21 mouse cellular contexts compared by ENCODE assay signal in genomic region chr4:109120735-109121134, GRCm38 (mm10).
A peak's percentile ranks its signal among the peaks of the same experiment; 100 is the strongest.
DNase-seq lines count a peak whose midpoint lies in the region; ATAC-seq and TF ChIP-seq lines count a peak whose summit lies in the region.
"Had no signal": no experiment of that assay in that cellular context is flagged by ENCODE, and none has a peak within 500 bp of the region (broad histone marks: within the 10 kb centered on the region; RNA-seq: fewer than 3 reads in every experiment).

No protein-coding gene starts in this region.

- ATAC-seq in liver, postnatal 0 days, result no peak
- no peak for ATAC-seq in liver, embryonic 11.5 days (replicated peaks; ENCODE audit: low FRiP score)
- ATAC-seq in common myeloid progenitor, adult 5-6 weeks (replicated peaks; ENCODE audit: low read depth, poor library complexity, severe bottlenecking), result peak; percentile 23
- ATAC-seq in midbrain, embryonic 11.5 days (ENCODE audit: low FRiP score), result no peak
- ATAC-seq: forebrain, postnatal 0 days; intestine, embryonic 16.5 days had no signal

- no peaks in the 10 kb centered on the region for H3K9me3 ChIP-seq in liver, postnatal 0 days (ENCODE audit: low read length)
- H3K9me3 ChIP-seq in liver, embryonic 11.5 days (ENCODE audit: control insufficient read depth, low read length), result no peaks in the 10 kb centered on the region
- H3K9me3 ChIP-seq in midbrain, embryonic 11.5 days (ENCODE audit: control insufficient read depth, low read length), result no peaks in the 10 kb centered on the region
- H3K9me3 ChIP-seq: embryonic facial prominence, embryonic 12.5 days; forebrain, embryonic 12.5 days; heart, embryonic 10.5 days had no signal

- no peak overlapping the region for H3K4me2 ChIP-seq in liver, postnatal 0 days (ENCODE audit: low read depth, low read length)
- no peak overlapping the region for H3K4me2 ChIP-seq in liver, embryonic 11.5 days
- H3K4me2 ChIP-seq in midbrain, embryonic 11.5 days, result no peak overlapping the region
- H3K4me2 ChIP-seq: embryonic facial prominence, embryonic 12.5 days; forebrain, embryonic 12.5 days; hindbrain, embryonic 14.5 days had no signal

- H3K27ac ChIP-seq in gastrocnemius, adult 2 months, result peak overlapping the region; percentile 91; the same call in 1 of the 2 replicates
- H3K27ac ChIP-seq in liver, postnatal 0 days (ENCODE audit: low read depth), result no peak overlapping the region; the same call in 1 of the 2 replicates
- H3K27ac ChIP-seq in liver, embryonic 11.5 days (ENCODE audit: low read depth, low read length), result no peak overlapping the region
- no peak overlapping the region for H3K27ac ChIP-seq in midbrain, embryonic 11.5 days (ENCODE audit: low read depth, low read length)
- H3K27ac ChIP-seq: embryonic facial prominence, embryonic 12.5 days; forebrain, embryonic 12.5 days; heart, embryonic 10.5 days; hindbrain, embryonic 14.5 days had no signal

- TF ChIP-seq CTCF in gastrocnemius, adult 2 months (IDR thresholded peaks at IDR 0.05), result no peak
- TF ChIP-seq CTCF in liver, postnatal 0 days (IDR thresholded peaks at IDR 0.05; ENCODE audit: low read depth), result no peak

- no peak overlapping the region for H3K4me3 ChIP-seq in gastrocnemius, adult 2 months
- H3K4me3 ChIP-seq in liver, postnatal 0 days (ENCODE audit: low read depth, low read length), result no peak overlapping the region
- no peak overlapping the region for H3K4me3 ChIP-seq in liver, embryonic 11.5 days (ENCODE audit: low read depth, low read length)
- H3K4me3 ChIP-seq in midbrain, embryonic 11.5 days (ENCODE audit: low read depth, low read length), result no peak overlapping the region
- H3K4me3 ChIP-seq: embryonic facial prominence, embryonic 12.5 days; forebrain, embryonic 12.5 days; heart, embryonic 10.5 days had no signal

- 0 out of 2 replicates have a peak, but pooled peaks have one; percentile 20 for TF ChIP-seq EP300 in liver, postnatal 0 days (IDR thresholded peaks at IDR 0.05; ENCODE audit: low read depth)

- WGBS in liver, postnatal 0 days (ENCODE audit: insufficient replicate concordance), result 42% methylated on average over 6 of the region's 6 CpGs
- WGBS in liver, embryonic 11.5 days, result 62% methylated on average over 6 of the region's 6 CpGs
- WGBS in midbrain, embryonic 11.5 days, result 84% methylated on average over 6 of the region's 6 CpGs

- no peak overlapping the region for H3K9ac ChIP-seq in liver, postnatal 0 days (replicated peaks)
- no peak overlapping the region for H3K9ac ChIP-seq in liver, embryonic 11.5 days (ENCODE audit: low read depth, low read length)
- no peak overlapping the region for H3K9ac ChIP-seq in midbrain, embryonic 11.5 days (ENCODE audit: low read length)
- H3K9ac ChIP-seq: embryonic facial prominence, embryonic 12.5 days; forebrain, embryonic 12.5 days; forebrain, postnatal 0 days; hindbrain, embryonic 14.5 days had no signal

- no peaks in the 10 kb centered on the region for H3K36me3 ChIP-seq in liver, postnatal 0 days (replicated peaks; ENCODE audit: insufficient read depth, low read length)
- H3K36me3 ChIP-seq in liver, embryonic 11.5 days (ENCODE audit: control insufficient read depth, insufficient read depth, low read length), result no peaks in the 10 kb centered on the region
- H3K36me3 ChIP-seq in midbrain, embryonic 11.5 days (ENCODE audit: control insufficient read depth, insufficient read depth, low read length), result no peaks in the 10 kb centered on the region
- H3K36me3 ChIP-seq: embryonic facial prominence, embryonic 12.5 days; forebrain, embryonic 12.5 days; heart, embryonic 10.5 days had no signal

- peaks cover 28% of the 10 kb centered on the region for H3K4me1 ChIP-seq in liver, postnatal 0 days (ENCODE audit: insufficient read depth)
- peaks cover 14% of the 10 kb centered on the region for H3K4me1 ChIP-seq in liver, embryonic 11.5 days (replicated peaks; ENCODE audit: control insufficient read depth, insufficient read depth, low read length)
- H3K4me1 ChIP-seq in midbrain, embryonic 11.5 days (ENCODE audit: control insufficient read depth, insufficient read depth, low read length), result peaks cover 6% of the 10 kb centered on the region

- DNase-seq in gastrocnemius, adult 2 months, result no peak
- DNase-seq in gastrocnemius, postnatal 25 days, result no peak
- no peak for DNase-seq in liver, postnatal 0 days
- no peak for DNase-seq in liver, embryonic 11.5 days (ENCODE audit: low spot score)
- DNase-seq in naive thymus-derived CD4-positive, alpha-beta T cell, adult 2 months (ENCODE audit: low read depth), result peak; percentile 44
- no peak for DNase-seq in Muller cell, postnatal 12 days (ENCODE audit: inconsistent ontology term)
- DNase-seq in midbrain, embryonic 11.5 days (ENCODE audit: low spot score, missing footprints), result no peak
- DNase-seq: adrenal gland, postnatal 10 days; cerebellum, adult 18-20 months; cerebellum, adult 9-11 months; cerebellum, postnatal 36 days; embryo, embryonic 11 days; forebrain, postnatal 0 days; heart, postnatal 14 days; kidney, adult 2 months had no signal

- H3K27me3 ChIP-seq in liver, postnatal 0 days (ENCODE audit: insufficient read depth, low read length), result no peaks in the 10 kb centered on the region
- H3K27me3 ChIP-seq in liver, embryonic 11.5 days (replicated peaks; ENCODE audit: control insufficient read depth, insufficient read depth, low read length), result no peaks in the 10 kb centered on the region
- H3K27me3 ChIP-seq in midbrain, embryonic 11.5 days (ENCODE audit: control insufficient read depth, insufficient read depth, low read length), result no peaks in the 10 kb centered on the region
- H3K27me3 ChIP-seq: embryonic facial prominence, embryonic 12.5 days; forebrain, embryonic 12.5 days had no signal

- intact Hi-C loops in gastrocnemius, adult 2 months (cut with DNase I), result no loop called here
